Mouse (Mus musculus): ENCODE results near the gene 1700020A23Rik.

DNA sequence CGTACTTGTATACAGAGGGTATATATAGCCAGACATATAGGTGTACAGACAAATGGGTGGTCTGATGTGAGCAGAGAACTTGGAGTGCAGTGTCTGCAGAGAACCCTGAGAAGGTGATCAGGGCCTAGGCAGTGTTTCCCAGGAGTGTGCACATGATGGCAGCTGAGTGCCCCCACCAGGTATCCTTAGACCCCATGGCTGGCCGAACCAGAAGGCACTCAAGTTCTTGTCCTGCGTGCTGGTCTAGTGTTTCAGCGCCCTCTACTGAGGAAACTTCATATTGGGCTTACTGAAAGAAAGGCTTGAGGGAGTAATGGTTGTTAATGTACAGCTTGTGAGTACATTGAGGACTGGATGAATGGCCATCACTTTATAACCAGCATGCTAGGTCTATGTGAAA, 28.1 kb downstream of the 1700020A23Rik start:
- TF ChIP-seq MAFK (IDR thresholded peaks at IDR 0.05; ENCODE audit: insufficient read depth, low read depth, low read length) (no peak), CHD2 (IDR thresholded peaks at IDR 0.05; ENCODE audit: low read depth, low read length) (no peak), ZC3H11A (IDR thresholded peaks at IDR 0.05; ENCODE audit: borderline replicate concordance, low read depth, low read length) (no peak), ZNF384 (IDR thresholded peaks at IDR 0.05; ENCODE audit: low read depth, low read length) (no peak), HCFC1 (IDR thresholded peaks at IDR 0.05; ENCODE audit: borderline replicate concordance, insufficient read depth, low read length) (no peak)

Measured in ES-E14 (cell line).